Mouse (Mus musculus): ENCODE results near the gene Trim17. TPM values are rescaled to one million over a fixed set of nuclear protein-coding genes. Genes with fewer than 3 reads are reported as not detected.
A peak's percentile ranks its signal among the peaks of the same experiment; 100 is the strongest.

The Trim17 gene
- polyA plus RNA-seq, 1 experiment from 2014 or later = 0.14 TPM

GRCm38 (mm10) chr11:58991911-58992310, 37.4 kb downstream of the Trim17 start:
- Histone ChIP-seq H3K36me3 (ENCODE audit: insufficient read depth) (peaks cover 37% of the 10 kb centered on the region), H3K9ac (no peak overlapping the region), H3K4me2 (no peak overlapping the region), H3K27ac (ENCODE audit: low read depth) (no peak overlapping the region), H3K4me1 (ENCODE audit: insufficient read depth) (no peaks in the 10 kb centered on the region), H3K27me3 (ENCODE audit: insufficient read depth, low read length) (peaks cover 14% of the 10 kb centered on the region; the same call in 1 of the 2 replicates), H3K4me3 (ENCODE audit: low read depth, low read length) (no peak overlapping the region), H3K9me3 (ENCODE audit: low read depth, low read length) (no peaks in the 10 kb centered on the region)
- ATAC-seq (ENCODE audit: insufficient read depth) (no peak), DNase-seq (no peak)
- no peak for TF ChIP-seq CTCF (IDR thresholded peaks at IDR 0.05; ENCODE audit: low read depth)
- 70% methylated on average over 3 of the region's 3 CpGs for WGBS

- Histone ChIP-seq H3K4me1 (ENCODE audit: insufficient read depth) (no peaks in the 10 kb centered on the region), H3K4me3 (ENCODE audit: low read depth, low read length) (no peak overlapping the region), H3K27me3 (ENCODE audit: insufficient read depth, low read length) (peaks cover 14% of the 10 kb centered on the region; the same call in 1 of the 2 replicates), H3K27ac (ENCODE audit: low read depth) (no peak overlapping the region), H3K9me3 (ENCODE audit: low read depth, low read length) (no peaks in the 10 kb centered on the region), H3K36me3 (ENCODE audit: insufficient read depth) (peaks cover 25% of the 10 kb centered on the region), H3K4me2 (no peak overlapping the region), H3K9ac (no peak overlapping the region)
- DNase-seq (no peak), ATAC-seq (ENCODE audit: insufficient read depth) (no peak)
- 64% methylated on average over 6 of the region's 6 CpGs for WGBS
- no peak for TF ChIP-seq CTCF (IDR thresholded peaks at IDR 0.05; ENCODE audit: low read depth)
Measured at GRCm38 (mm10) chr11:58993091-58993670, 38.7 kb downstream of the Trim17 start.

GRCm38 (mm10) chr11:58994337-58994826, 39.9 kb downstream of the Trim17 start:
- H3K4me3 ChIP-seq (ENCODE audit: low read depth, low read length) = peak overlapping the region; percentile 27
- WGBS = 3% methylated on average over 31 of the region's 35 CpGs
- H3K9ac ChIP-seq = no peak overlapping the region
- ATAC-seq (ENCODE audit: insufficient read depth) (peak; percentile 75), DNase-seq (peak; percentile 53)
- H3K36me3 ChIP-seq (ENCODE audit: insufficient read depth) = peaks cover 13% of the 10 kb centered on the region
- H3K4me1 ChIP-seq (ENCODE audit: insufficient read depth) = no peaks in the 10 kb centered on the region
- peak overlapping the region; percentile 61 for H3K4me2 ChIP-seq
- H3K27ac ChIP-seq (ENCODE audit: low read depth) = no peak overlapping the region
- TF ChIP-seq CTCF (IDR thresholded peaks at IDR 0.05; ENCODE audit: low read depth) = peak; percentile 25; the same call in 1 of the 2 replicates
- no peaks in the 10 kb centered on the region for H3K9me3 ChIP-seq (ENCODE audit: low read depth, low read length)
- peaks cover 14% of the 10 kb centered on the region; the same call in 1 of the 2 replicates for H3K27me3 ChIP-seq (ENCODE audit: insufficient read depth, low read length)

GRCm38 (mm10) chr11:58995061-58995806, 40.7 kb downstream of the Trim17 start:
- WGBS = 72% methylated on average over 9 of the region's 9 CpGs
- TF ChIP-seq CTCF (IDR thresholded peaks at IDR 0.05; ENCODE audit: low read depth) = no peak
- no peaks in the 10 kb centered on the region for H3K4me1 ChIP-seq (ENCODE audit: insufficient read depth)
- no peak overlapping the region for H3K9ac ChIP-seq
- H3K4me2 ChIP-seq = peak overlapping the region; percentile 61
- ATAC-seq (ENCODE audit: insufficient read depth) (no peak), DNase-seq (no peak)
- H3K27ac ChIP-seq (ENCODE audit: low read depth) = no peak overlapping the region
- no peaks in the 10 kb centered on the region for H3K9me3 ChIP-seq (ENCODE audit: low read depth, low read length)
- H3K36me3 ChIP-seq (ENCODE audit: insufficient read depth) = peaks cover 6% of the 10 kb centered on the region
- H3K27me3 ChIP-seq (ENCODE audit: insufficient read depth, low read length) = peaks cover 14% of the 10 kb centered on the region; the same call in 1 of the 2 replicates
- no peak overlapping the region for H3K4me3 ChIP-seq (ENCODE audit: low read depth, low read length)

GRCm38 (mm10) chr11:58995807-58996370, 41.4 kb downstream of the Trim17 start:
- Histone ChIP-seq H3K9me3 (ENCODE audit: low read depth, low read length) (no peaks in the 10 kb centered on the region), H3K27me3 (ENCODE audit: insufficient read depth, low read length) (peaks cover 14% of the 10 kb centered on the region; the same call in 1 of the 2 replicates), H3K4me1 (ENCODE audit: insufficient read depth) (no peaks in the 10 kb centered on the region), H3K4me3 (ENCODE audit: low read depth, low read length) (no peak overlapping the region), H3K4me2 (no peak overlapping the region), H3K9ac (no peak overlapping the region), H3K36me3 (ENCODE audit: insufficient read depth) (no peaks in the 10 kb centered on the region), H3K27ac (ENCODE audit: low read depth) (no peak overlapping the region)
- DNase-seq = no peak
- 40% methylated on average over 12 of the region's 12 CpGs for WGBS
- TF ChIP-seq CTCF (IDR thresholded peaks at IDR 0.05; ENCODE audit: low read depth) = no peak
- no peak for ATAC-seq (ENCODE audit: insufficient read depth)

- 68% methylated on average over 5 of the region's 5 CpGs for WGBS
- Histone ChIP-seq H3K4me3 (ENCODE audit: low read depth, low read length) (no peak overlapping the region), H3K9ac (no peak overlapping the region), H3K36me3 (ENCODE audit: insufficient read depth) (no peaks in the 10 kb centered on the region), H3K4me1 (ENCODE audit: insufficient read depth) (no peaks in the 10 kb centered on the region), H3K9me3 (ENCODE audit: low read depth, low read length) (no peaks in the 10 kb centered on the region), H3K27ac (ENCODE audit: low read depth) (no peak overlapping the region), H3K27me3 (ENCODE audit: insufficient read depth, low read length) (peaks cover 14% of the 10 kb centered on the region; the same call in 1 of the 2 replicates), H3K4me2 (no peak overlapping the region)
- DNase-seq (no peak), ATAC-seq (ENCODE audit: insufficient read depth) (no peak)
- TF ChIP-seq CTCF (IDR thresholded peaks at IDR 0.05; ENCODE audit: low read depth) = no peak
Measured at GRCm38 (mm10) chr11:58997541-58997940, 43.1 kb downstream of the Trim17 start.

- ATAC-seq (ENCODE audit: insufficient read depth) (no peak), DNase-seq (peak; percentile 18)
- Histone ChIP-seq H3K9ac (no peak overlapping the region), H3K4me3 (ENCODE audit: low read depth, low read length) (no peak overlapping the region), H3K27ac (ENCODE audit: low read depth) (no peak overlapping the region), H3K27me3 (ENCODE audit: insufficient read depth, low read length) (peaks cover 8% of the 10 kb centered on the region; the same call in 1 of the 2 replicates), H3K4me2 (no peak overlapping the region), H3K9me3 (ENCODE audit: low read depth, low read length) (no peaks in the 10 kb centered on the region), H3K4me1 (ENCODE audit: insufficient read depth) (no peaks in the 10 kb centered on the region), H3K36me3 (ENCODE audit: insufficient read depth) (no peaks in the 10 kb centered on the region)
- 40% methylated on average over 11 of the region's 11 CpGs for WGBS
- TF ChIP-seq CTCF (IDR thresholded peaks at IDR 0.05; ENCODE audit: low read depth) = no peak
Measured at GRCm38 (mm10) chr11:58999158-58999557, 44.7 kb downstream of the Trim17 start.

All from lung, embryonic 14.5 days (tissue).